Mouse (Mus musculus) heart, adult 10 weeks (tissue): ENCODE data around the gene Mybpc2. TPM values are rescaled to one million over a fixed set of nuclear protein-coding genes. Genes with fewer than 3 reads are reported as not detected.

Source experiments
- polyA plus RNA-seq: library from polyadenylated mRNA; stranded (reverse); fragments of 350-450 nt; fragmentation: Illumina TruSeq; extraction: RNeasy Lipid Tissue Mini Kit (QIAGEN cat#74804); gene quantifications from one replicate; pipeline ENCODE4 v1.2.3, GENCODE M21; 2014; ENCODE audit warnings: low read depth, low replicate concordance

Gene Mybpc2
- polyA plus RNA-seq, result 13.4 TPM

DNA sequence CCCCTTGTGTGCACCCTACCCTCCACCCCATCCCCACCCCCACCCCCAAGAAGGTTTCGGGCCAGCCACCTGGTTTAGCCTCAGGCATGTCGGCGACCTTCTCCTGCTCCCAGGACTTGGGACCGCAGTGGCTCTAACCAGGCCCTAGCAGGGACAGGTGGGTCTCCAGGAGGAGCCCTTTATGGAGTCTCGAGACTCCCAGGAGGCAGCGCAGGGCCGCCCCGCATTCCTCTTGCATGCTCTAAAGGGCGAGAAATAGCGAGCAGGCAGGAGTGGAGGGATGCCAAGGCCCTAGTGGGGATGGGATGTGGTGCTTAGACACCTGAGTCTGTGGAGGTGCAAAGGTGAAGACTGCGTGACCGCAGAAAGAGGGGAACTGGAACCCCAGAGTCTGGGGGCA is at the start of gene Mybpc2:
Mybpc2 (minus strand) TSS at position 155 of the 400 bp plus-strand sequence.

DNA sequence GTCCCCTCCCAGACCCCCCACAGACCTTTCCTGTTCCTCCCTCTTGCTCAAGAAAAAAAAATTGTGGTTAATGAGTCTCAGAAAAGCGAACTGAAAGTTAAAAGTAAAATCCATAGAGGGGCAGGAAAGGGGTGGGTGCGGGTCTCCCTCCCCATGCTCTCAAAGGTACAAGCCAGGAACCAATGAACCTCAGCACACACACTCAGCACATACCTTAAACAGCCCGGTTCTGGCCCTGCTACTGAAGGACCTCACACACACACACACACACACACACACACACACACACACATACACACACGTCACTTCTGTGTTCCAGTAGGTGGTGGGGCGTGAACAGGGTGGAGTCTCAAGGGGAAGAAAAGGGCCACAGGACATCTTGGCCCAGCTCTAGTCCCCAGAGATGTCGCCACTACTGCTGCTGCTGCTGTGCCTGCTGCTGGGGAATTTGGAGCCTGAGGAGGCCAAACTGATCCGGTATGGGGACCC is 47.8 kb upstream of the Mybpc2 start, which contains the start of gene Napsa:
Napsa (plus strand) TSS at position 168 of the 489 bp plus-strand sequence.

DNA sequence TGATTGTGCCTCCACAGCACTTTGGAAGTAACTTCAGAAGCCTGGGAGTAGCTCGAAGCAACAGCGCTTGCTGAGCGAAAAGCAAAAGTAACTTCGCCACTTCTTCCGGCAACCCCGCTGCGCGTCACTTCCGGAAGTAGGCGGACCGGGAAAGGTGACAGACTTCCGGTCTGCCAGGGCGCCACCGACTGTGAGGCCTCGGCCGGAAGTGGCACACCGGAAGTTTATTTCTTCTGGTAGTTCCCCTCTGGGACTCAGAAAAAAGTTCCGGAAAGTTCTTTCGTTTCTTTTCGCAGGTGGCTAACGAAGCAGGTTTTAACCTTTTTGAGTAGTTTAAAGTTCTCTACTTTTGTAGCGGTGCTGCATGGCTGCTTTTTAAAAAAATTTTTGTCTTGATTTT is 29.4 kb upstream of the Mybpc2 start, which contains the start of gene Nr1h2:
Nr1h2 (minus strand) TSS at position 126 of the 400 bp plus-strand sequence.

DNA sequence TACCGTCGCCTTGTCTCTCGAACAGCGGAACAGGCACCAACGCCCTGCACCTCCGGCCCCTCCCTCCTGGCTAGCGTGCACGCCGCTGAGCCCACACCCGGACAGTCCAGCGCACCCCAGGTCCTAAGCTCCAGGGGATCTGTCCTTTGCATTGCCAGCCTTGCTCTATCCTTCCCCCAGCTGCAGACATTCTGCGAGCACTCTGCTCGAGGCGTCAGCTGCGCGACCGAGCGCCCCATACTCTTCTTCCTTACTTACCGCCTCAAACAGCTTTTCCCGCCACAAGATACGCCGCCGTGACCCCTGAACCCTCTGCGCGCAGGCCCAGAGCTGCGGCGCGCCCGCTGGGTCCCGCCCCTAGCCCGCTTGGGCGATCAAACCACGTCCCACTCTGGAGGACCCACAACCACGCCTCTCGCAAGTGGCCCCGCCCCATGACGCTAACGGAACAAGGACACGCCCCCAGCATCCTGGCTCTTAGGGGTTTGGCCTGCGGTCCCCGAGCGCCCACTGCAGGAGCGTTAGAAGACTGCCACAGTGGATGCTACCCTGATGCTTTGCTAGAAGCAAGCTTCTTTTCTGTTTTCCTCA is 24.1 kb upstream of the Mybpc2 start, which contains the start of gene Pold1:
Pold1 (minus strand) TSS at position 353 of the 591 bp plus-strand sequence.

DNA sequence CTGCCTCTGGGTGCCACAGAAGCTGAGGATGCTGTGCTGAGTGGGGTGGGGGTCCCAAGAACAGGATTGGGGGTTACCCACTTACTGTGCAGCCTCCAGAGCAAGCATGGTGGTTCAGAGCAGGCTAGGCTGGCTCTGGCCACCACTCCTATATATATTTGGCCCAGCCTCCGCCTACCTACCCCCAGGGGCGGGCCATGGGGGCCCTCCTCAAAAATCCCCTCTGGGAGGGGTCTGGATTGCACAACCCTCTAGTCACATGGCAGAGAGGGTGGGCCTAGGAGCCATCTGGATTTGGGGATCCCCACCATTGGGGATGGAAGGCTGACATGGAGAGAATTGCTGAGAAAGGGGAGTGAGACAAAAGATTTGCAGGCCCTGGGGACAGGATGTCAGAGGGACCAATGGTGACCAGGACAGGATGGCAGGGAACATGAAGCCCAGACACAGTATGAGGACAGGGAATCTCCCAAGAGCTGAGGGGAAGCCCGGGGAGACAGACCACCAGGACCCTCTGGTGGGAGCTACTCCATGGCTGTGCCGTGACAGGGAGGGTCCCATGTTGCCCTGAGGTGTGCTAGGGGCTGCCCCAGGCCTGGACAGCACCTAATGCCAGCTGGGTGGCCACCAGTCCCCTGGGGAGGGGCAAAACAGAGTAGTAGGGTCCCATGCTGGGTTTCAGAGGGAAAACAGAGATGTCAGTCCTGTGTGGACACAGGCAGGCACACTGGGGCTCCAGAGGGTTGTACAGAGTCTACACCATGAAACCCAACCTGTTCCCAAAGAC is 7.7 kb upstream of the Mybpc2 start, which contains the start of gene Spib:
Spib (minus strand) TSS at position 126 of the 787 bp plus-strand sequence.

DNA sequence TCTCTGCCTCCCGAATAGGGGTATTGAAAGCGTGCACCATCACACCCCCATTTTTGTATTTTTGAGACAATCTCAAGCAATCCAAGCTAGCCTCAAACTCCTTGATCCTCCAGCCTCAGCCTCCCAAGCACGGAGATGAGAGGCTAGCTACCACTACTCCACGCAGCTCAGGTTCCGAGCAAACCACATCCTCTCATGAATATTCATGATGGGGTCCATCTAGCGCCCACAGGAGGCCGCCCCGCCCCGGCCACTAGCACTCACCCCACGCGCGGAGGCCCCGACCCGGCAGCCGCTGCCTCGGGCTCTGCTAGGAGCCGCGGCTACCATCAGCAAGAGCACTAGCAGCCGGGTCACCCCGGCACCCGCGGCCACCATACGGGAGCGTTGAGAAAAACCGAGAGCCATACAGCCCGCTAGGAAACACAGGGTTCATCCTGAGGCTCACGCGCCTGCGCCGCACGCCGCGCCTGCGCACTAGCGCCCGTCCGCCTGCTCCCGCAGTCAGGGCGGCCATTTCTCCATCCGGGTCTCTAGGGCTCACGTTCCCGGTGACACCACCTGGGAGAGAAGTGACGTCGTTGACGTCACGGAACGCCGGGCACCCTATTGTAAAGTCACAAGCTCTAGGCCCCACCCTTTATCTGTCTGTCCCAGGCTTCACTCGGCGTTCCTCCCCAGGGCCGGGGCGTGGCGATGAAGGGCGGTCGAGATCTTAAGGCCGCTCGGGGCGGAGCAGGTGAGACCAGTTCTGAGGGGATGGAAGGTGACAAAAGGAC is 28.3 kb downstream of the Mybpc2 start, which contains the start of the genes Emc10 and Fam71e1:
Emc10 (minus strand) TSS at position 538 of the 779 bp plus-strand sequence.
Fam71e1 (plus strand) TSS at position 590 of the 779 bp plus-strand sequence.

DNA sequence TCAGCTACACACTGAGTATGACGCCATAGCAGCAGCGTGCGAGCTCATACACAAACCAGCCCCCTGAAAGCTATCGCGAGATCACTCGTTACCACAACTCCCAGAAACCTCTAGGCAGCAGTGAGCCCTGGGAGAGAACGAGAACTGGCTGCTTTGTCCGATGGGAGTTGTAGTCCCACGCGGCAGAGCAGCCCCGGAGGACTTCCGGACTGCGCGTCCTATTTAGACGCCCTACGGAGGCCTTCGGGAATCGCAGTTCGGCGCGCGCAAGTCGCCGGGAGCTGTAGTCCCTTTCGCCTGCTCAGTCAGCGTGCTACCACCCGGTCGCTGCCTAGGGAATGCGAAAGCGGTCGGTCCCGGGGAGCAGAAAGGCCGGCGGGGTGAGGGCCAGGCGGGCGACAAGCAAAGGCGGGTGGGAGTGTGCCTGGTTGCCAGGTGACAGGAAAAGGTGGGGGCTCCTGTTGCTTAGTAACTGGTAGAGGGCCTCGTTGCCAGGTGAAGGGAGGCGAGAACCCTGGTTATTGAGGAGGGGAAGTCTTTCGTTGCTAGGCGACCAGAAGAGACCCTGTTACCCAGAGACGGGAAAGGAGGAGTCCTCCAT is 56.5 kb downstream of the Mybpc2 start, which contains the start of gene Josd2:
Josd2 (plus strand) TSS at position 170 of the 601 bp plus-strand sequence.

DNA sequence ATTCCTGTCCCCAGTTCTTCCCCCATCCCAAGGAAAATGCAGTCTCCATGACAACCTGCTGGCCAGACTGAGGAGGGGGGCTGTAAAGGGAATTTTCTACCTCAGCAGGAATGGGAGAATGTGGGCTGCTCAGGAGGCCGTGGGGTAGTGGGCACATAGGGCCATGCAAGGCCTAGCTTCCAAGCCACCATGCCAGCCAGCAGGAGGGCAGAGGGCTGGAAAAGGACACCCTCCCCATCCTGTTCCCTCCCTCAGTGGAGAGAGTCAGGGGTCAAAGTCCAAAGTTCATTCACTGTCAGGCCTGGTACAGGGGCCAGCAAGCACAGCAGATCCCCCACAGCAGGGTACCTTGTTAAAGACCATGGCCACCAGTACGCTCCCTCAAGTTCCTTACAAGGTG is 59.3 kb downstream of the Mybpc2 start, which contains the start of gene Aspdh:
Aspdh (plus strand) TSS at position 281 of the 400 bp plus-strand sequence.

Other genes with a start within 250 kb of the Mybpc2 start
- 1.3 TPM for gene Clec11a, start 217.8 kb downstream of the Mybpc2 start, polyA plus RNA-seq
- gene Shank1, start 214.4 kb downstream of the Mybpc2 start, polyA plus RNA-seq, result 1.0 TPM
- 2.6 TPM for gene Syt3, start 140.6 kb downstream of the Mybpc2 start, polyA plus RNA-seq
- gene 1700008O03Rik, start 138.8 kb downstream of the Mybpc2 start, polyA plus RNA-seq, result not detected
- 11.4 TPM for gene Lrrc4b, start 95.6 kb downstream of the Mybpc2 start, polyA plus RNA-seq
- gene Aspdh, start 59.3 kb downstream of the Mybpc2 start, polyA plus RNA-seq, result 0.73 TPM
- 151 TPM for gene Josd2, start 56.7 kb downstream of the Mybpc2 start, polyA plus RNA-seq
- 83.3 TPM for gene Emc10, start 28.1 kb downstream of the Mybpc2 start, polyA plus RNA-seq
- gene Fam71e1, start 28.1 kb downstream of the Mybpc2 start, polyA plus RNA-seq, result 2.0 TPM
- 0.31 TPM for gene Spib, start 7.4 kb upstream of the Mybpc2 start, polyA plus RNA-seq
- gene Pold1, start 24.2 kb upstream of the Mybpc2 start, polyA plus RNA-seq, result 8.1 TPM
- 66.6 TPM for gene Nr1h2, start 29.3 kb upstream of the Mybpc2 start, polyA plus RNA-seq
- 0.68 TPM for gene Napsa, start 47.7 kb upstream of the Mybpc2 start, polyA plus RNA-seq
- gene Kcnc3, start 66.0 kb upstream of the Mybpc2 start, polyA plus RNA-seq, result 2.5 TPM
- gene Myh14, start 146.2 kb upstream of the Mybpc2 start, polyA plus RNA-seq, result 60.7 TPM
- gene Izumo2, start 184.1 kb upstream of the Mybpc2 start, polyA plus RNA-seq, result not detected
- 27.0 TPM for gene Vrk3, start 223.8 kb upstream of the Mybpc2 start, polyA plus RNA-seq
- not detected for gene Zfp473, start 226.4 kb upstream of the Mybpc2 start, polyA plus RNA-seq